Mouse (Mus musculus) ES-E14 (cell line): ENCODE measurements around the gene H2-T23. TPM values are rescaled to one million over a fixed set of nuclear protein-coding genes. Genes with fewer than 3 reads are reported as not detected.
A peak's percentile ranks its signal among the peaks of the same experiment; 100 is the strongest.

Experiments
- DNase-seq: peaks from one replicate; pipeline ENCODE4 v3.0.0-alpha.2; 2013; ENCODE audit warnings: low read depth, low spot score
- H3K27ac ChIP-seq: 2 replicates; pipeline ENCODE4 v1.5.1; 2012; ENCODE audit warnings: low read depth, mild to moderate bottlenecking, low read length, moderate library complexity, mixed read lengths; ENCODE audit not compliant: poor library complexity, insufficient read depth, severe bottlenecking
- H3K36me3 ChIP-seq: 2 replicates; pipeline ENCODE4 v1.6.1; 2012; ENCODE audit warnings: mild to moderate bottlenecking, low read length, moderate library complexity, mixed read lengths; ENCODE audit not compliant: control insufficient read depth, poor library complexity, insufficient read depth, severe bottlenecking
- H3K4me1 ChIP-seq, 2 experiments: fragments of 150-350 bp in 1 of 2; sonication (generic) in 1 of 2; 2 replicates each; pipeline ENCODE4 v1.6.1; 2012; ENCODE audit warnings: low read length in 2 of 2, mild to moderate bottlenecking in 1 of 2, mixed read lengths in 1 of 2; ENCODE audit not compliant: control insufficient read depth in 2 of 2, insufficient read depth in 2 of 2, poor library complexity in 1 of 2
- H3K4me3 ChIP-seq, 2 experiments: fragments of 150-350 bp in 1 of 2; sonication (generic) in 1 of 2; 2 replicates each; pipeline ENCODE4 v1.5.1; 2012; ENCODE audit warnings: low read length in 2 of 2, low read depth in 1 of 2, mild to moderate bottlenecking in 1 of 2, mixed read lengths in 1 of 2; ENCODE audit not compliant: insufficient read depth in 1 of 2, poor library complexity in 1 of 2, severe bottlenecking in 1 of 2
- H3K9ac ChIP-seq: 2 replicates; pipeline ENCODE4 v1.6.1; 2012; ENCODE audit warnings: low read depth, mild to moderate bottlenecking, low read length, mixed read lengths; ENCODE audit not compliant: poor library complexity, insufficient read depth, severe bottlenecking
- H3K9me3 ChIP-seq: fragments of 150-350 bp; sonication (generic); 2 replicates; pipeline ENCODE4 v1.6.1; 2012; ENCODE audit warnings: low read depth, mild to moderate bottlenecking, low read length; ENCODE audit not compliant: control insufficient read depth, insufficient read depth
- CHD2 ChIP-seq: IDR thresholded peaks from 2 replicates; pipeline ENCODE4 v1.6.1; 2014; ENCODE audit warnings: mild to moderate bottlenecking, low read depth, low read length, inconsistent platforms
- HCFC1 ChIP-seq: IDR thresholded peaks from 2 replicates; pipeline ENCODE4 v1.6.1; 2012; ENCODE audit warnings: low read length, inconsistent platforms, borderline replicate concordance; ENCODE audit not compliant: insufficient read depth
- MAFK ChIP-seq: IDR thresholded peaks from 2 replicates; pipeline ENCODE4 v1.6.1; 2014; ENCODE audit warnings: mild to moderate bottlenecking, low read depth, low read length, inconsistent platforms; ENCODE audit not compliant: insufficient read depth
- ZC3H11A ChIP-seq: IDR thresholded peaks from 2 replicates; pipeline ENCODE4 v1.6.1; 2012; ENCODE audit warnings: low read depth, mild to moderate bottlenecking, inconsistent platforms, low read length, borderline replicate concordance
- ZNF384 ChIP-seq: IDR thresholded peaks from 2 replicates; pipeline ENCODE4 v1.6.1; 2012; ENCODE audit warnings: low read depth, low read length, inconsistent platforms
- in situ Hi-C, 2 experiments: fragments of 600-800 bp; cut with MboI; formaldehyde crosslinking; loops; one replicate each; pipeline ENCODE4 v1.15.1; 2025; ENCODE audit warnings: low sequenced_read_pairs in 2 of 2, inconsistent platforms in 1 of 2; ENCODE audit not compliant: unreplicated experiment in 2 of 2
- total RNA-seq: library from RNA; depleted of rRNA; stranded (reverse); fragments of 300-350 nt; gene quantifications from 2 replicates; pipeline ENCODE4 v1.2.3, GENCODE M21; 2012

H2-T23 gene
- total RNA-seq, 1 experiment: 0.67 TPM

DNA sequence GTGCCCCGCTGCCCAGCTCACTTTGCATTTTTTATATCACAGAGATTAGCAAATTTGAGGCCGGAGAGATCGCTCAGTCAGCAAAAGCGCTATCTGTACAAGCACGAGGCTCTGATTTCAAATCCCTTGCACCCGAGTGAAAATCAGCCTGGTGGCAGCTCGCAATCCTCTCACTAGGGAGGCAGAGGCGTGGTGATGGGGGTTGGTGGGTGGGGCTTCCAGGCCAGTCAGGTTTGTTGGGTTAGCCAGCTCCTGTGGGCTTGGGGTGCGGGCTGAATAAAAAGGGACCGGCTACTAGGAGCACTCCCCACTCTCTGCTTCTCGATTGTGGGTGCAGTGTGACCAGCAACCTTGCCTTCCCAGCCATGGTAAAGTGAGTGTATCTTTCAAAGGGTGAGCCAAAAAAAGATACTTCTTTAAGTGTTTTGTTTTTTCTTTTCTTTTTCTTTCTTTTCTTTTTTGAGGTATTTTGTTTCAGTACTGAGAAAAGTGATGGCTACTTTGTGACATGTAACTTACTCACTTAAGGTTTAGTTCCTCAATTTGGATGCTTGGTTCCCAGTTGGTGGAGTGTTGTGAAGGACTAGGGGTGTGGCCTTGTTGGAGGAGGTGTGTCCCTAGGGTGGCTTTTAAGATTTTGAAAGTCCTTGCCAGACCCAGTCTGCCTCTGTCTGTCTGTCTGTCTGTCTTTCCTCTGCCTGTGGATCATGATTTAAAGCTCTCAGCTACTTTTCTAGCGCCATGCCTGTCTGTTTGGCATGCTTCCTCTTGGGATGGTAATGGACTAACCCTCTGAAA lies 34.7 kb downstream of the H2-T23 start:
- no peak for TF ChIP-seq CHD2
- no peak for TF ChIP-seq ZC3H11A
- TF ChIP-seq HCFC1: no peak
- no peak for TF ChIP-seq MAFK
- TF ChIP-seq ZNF384: no peak
- peak overlapping the region in 1 of 2 experiments; percentile 28; a peak in 1 of 4 replicates for H3K4me3 ChIP-seq
- H3K36me3 ChIP-seq: no peaks in the 10 kb centered on the region
- no peak for DNase-seq
- in situ Hi-C loops: loop anchor here (10.0 to 25.0 kb wide), 2 partner anchors 114 to 117 kb away; partner anchors contain the start of gene Gm19684 (in 1 of the 2)
- peaks cover 5 to 12% of the 10 kb centered on the region in 2 experiments for H3K4me1 ChIP-seq
- no peaks in the 10 kb centered on the region for H3K9me3 ChIP-seq
- no peak overlapping the region for H3K27ac ChIP-seq
- H3K9ac ChIP-seq: no peak overlapping the region

DNA sequence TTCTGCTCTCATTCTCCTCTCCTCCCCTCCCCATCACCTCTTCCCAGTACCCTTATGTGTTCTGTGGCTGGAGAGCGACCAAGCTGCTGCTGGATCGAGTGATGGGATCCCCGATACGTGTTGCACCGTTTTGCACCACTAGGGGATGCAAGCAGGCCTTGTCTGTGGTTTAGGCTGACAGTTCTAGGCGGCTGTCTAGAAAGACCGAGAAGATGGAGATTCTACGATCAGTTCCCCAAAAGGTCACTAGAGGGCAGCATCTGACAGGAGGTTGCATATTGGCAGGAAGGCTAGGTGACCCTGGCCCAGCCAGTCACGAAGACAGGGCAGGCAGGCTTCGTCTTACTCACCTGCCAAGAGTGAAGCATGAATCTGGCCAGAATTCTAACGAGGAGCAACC lies 35.7 kb downstream of the H2-T23 start:
- in situ Hi-C loops: loop anchor here (10.0 to 25.0 kb wide), 2 partner anchors 115 to 118 kb away; partner anchors contain the start of gene Gm19684 (in 1 of the 2)
- DNase-seq: peak; percentile 100
- no peak overlapping the region for H3K9ac ChIP-seq
- no peaks in the 10 kb centered on the region for H3K9me3 ChIP-seq
- H3K4me3 ChIP-seq: no peak overlapping the region
- TF ChIP-seq ZNF384: 0 out of 2 replicates have a peak, but pooled peaks have one; percentile 42
- TF ChIP-seq ZC3H11A: peak; percentile 68; the same call in 1 of the 2 replicates
- no peak for TF ChIP-seq CHD2
- TF ChIP-seq MAFK: no peak
- TF ChIP-seq HCFC1: peak; percentile 61; the same call in 1 of the 2 replicates
- H3K36me3 ChIP-seq: no peaks in the 10 kb centered on the region
- H3K4me1 ChIP-seq: peaks cover 5 to 13% of the 10 kb centered on the region in 2 experiments
- H3K27ac ChIP-seq: no peak overlapping the region

- peak overlapping the region; percentile 77 for H3K9ac ChIP-seq
- no peak overlapping the region for H3K27ac ChIP-seq
- no peaks in the 10 kb centered on the region for H3K36me3 ChIP-seq
- no peaks in the 10 kb centered on the region for H3K9me3 ChIP-seq
- TF ChIP-seq MAFK (no peak), ZNF384 (no peak), ZC3H11A (no peak), HCFC1 (no peak), CHD2 (no peak)
- H3K4me3 ChIP-seq: peak overlapping the region; percentile 74 to 93
- DNase-seq: no peak
- in situ Hi-C loops: loop anchor here (10.0 to 25.0 kb wide), 2 partner anchors 117 to 120 kb away; partner anchors contain the start of gene Gm19684 (in 1 of the 2)
- H3K4me1 ChIP-seq: peaks cover 5 to 8% of the 10 kb centered on the region in 2 experiments
These were observed 37.8 kb downstream of the H2-T23 start for GRCm38 (mm10) chr17:35994879-35995240.

DNA sequence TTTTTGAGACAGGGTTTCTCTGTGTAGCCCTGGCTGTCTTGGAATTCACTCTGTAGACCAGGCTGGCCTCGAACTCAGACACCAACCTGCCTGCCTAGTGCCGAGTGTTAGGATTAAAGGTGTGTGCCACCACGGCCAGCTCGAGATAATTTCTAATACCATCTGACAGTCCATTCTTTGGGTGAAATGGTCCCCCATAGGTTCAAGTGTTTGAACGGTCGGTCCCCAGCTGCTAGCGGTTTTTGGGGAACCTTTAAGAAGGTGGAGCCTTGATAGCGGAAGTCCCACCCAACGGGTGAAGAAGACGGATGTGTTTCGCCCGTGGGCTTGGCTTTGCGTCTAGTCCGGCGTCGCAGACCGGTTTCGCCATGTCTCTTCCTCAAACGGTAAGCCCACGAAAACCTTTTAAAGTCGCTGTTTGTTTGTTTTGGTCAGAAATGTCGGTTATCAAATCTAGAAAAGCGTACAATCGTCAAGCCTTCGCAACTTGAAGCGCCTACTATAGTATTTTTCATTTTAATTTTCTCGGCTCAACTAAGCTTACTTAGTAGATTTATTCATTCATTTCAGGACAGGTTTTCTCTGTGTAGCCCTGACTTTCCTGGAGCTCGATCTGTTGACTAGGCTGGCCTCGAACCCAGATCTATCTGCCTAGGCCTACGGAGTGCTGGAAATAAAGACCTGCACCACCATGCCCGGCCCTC lies 38.3 kb downstream of the H2-T23 start:
- no peak for DNase-seq
- peak overlapping the region; percentile 77 for H3K9ac ChIP-seq
- TF ChIP-seq HCFC1 (no peak), CHD2 (no peak), MAFK (no peak), ZC3H11A (no peak), ZNF384 (no peak)
- in situ Hi-C loops: loop anchor here (10.0 to 25.0 kb wide), 2 partner anchors 118 to 120 kb away; partner anchors contain the start of gene Gm19684 (in 1 of the 2)
- H3K4me3 ChIP-seq: peak overlapping the region; percentile 74 to 93
- H3K36me3 ChIP-seq: no peaks in the 10 kb centered on the region
- no peak overlapping the region for H3K27ac ChIP-seq
- H3K4me1 ChIP-seq: peaks cover 5 to 8% of the 10 kb centered on the region in 2 experiments
- no peaks in the 10 kb centered on the region for H3K9me3 ChIP-seq
